Mouse (Mus musculus) cortical plate, adult 2 months (tissue): Measurements from ENCODE around the gene Tubgcp3.

Source experiments
- CTCF ChIP-seq: fragments of 200-500 bp; IDR thresholded peaks from 2 replicates; pipeline ENCODE4 v1.5.1; 2011; ENCODE audit warnings: mild to moderate bottlenecking, control low read depth, low read length; ENCODE audit not compliant: insufficient read depth; ENCODE audit errors: extremely low read depth
- POLR2A ChIP-seq: fragments of 200-500 bp; IDR thresholded peaks from 2 replicates; pipeline ENCODE4 v1.6.1; 2011; ENCODE audit warnings: mild to moderate bottlenecking, low read length, control low read depth; ENCODE audit not compliant: insufficient read depth; ENCODE audit errors: extremely low read depth

- no peak for TF ChIP-seq CTCF
- no peak for TF ChIP-seq POLR2A
Observed at GRCm38 (mm10) chr8:12572814-12573534, 99.1 kb downstream of the Tubgcp3 start, which contains the start of gene Spaca7.
